Mouse (Mus musculus): ENCODE data around the gene Lat. TPM values are rescaled to one million over a fixed set of nuclear protein-coding genes. Genes with fewer than 3 reads are reported as not detected.
"Not testable (repeated sequence)": the region's sequence is repeated elsewhere in the genome, so short reads cannot be mapped to it uniquely, and the experiment has no call there.

Gene Lat
- 2.7 and 4.6 TPM in 2 replicates for polyA plus RNA-seq (2015; fragmentation: Nextera tagmentation; extraction: Ambion mirVana)

DNA sequence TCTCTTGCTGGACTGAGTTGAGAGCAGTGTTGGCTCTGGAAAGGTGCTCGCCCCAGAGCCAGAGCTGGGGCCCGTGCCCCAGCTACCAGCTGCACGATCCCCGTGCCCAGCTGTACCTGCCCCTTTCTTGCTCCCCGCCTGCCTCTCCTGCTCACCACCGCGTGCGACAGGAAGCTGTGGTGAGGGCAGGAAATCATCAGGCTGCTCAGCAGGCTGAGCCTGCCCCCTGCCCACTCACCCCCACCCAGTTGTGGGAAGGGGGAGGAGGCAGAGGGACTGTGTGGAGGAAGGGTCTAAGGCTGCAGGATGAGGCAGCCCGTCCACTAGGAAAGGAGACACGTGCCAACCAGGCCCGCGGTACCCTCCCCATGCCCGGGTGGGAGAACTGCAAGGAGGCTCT, at the start of gene Lat:
TSS of gene Lat (minus strand) at position 178 of the 400 bp plus-strand sequence.
- no peaks in the 10 kb centered on the region for H3K27me3 ChIP-seq
- 79% methylated on average over 13 of the region's 13 CpGs for WGBS
- no peak for ATAC-seq (ENCODE audit: insufficient number of reproducible peaks, insufficient read depth, low FRiP score, low TSS enrichment, low read depth)
- no peak within 1 kb of the TSS for H3K27ac ChIP-seq
- no peaks in the 10 kb centered on the region for H3K4me1 ChIP-seq
- H3K4me2 ChIP-seq, result no peak within 1 kb of the TSS
- no peak within 1 kb of the TSS for H3K4me3 ChIP-seq
- peaks cover 66% of the 10 kb centered on the region for H3K36me3 ChIP-seq
- no peaks in the 10 kb centered on the region for H3K9me3 ChIP-seq
- no peak within 1 kb of the TSS for H3K9ac ChIP-seq

DNA sequence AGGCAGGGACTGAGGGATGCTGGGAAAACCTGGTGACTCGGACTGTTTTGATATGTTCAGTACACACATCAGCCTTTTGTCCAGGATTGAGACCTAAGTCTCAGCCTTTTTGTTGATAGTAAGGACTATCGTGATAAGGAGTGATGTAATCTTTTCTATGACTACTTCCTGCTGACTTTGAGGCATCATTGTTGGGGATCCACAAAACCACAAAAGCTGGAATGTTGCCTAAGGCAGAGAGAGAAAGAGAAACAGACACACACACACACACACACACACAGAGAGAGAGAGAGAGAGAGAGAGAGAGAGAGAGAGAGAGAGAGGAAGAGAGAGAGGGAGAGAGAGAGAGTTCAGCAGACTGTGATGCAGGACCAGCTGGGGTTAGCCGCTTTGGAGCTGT, 49.1 kb upstream of the Lat start:
- no peak for ATAC-seq (ENCODE audit: insufficient number of reproducible peaks, insufficient read depth, low FRiP score, low TSS enrichment, low read depth)
- no peaks in the 10 kb centered on the region for H3K9me3 ChIP-seq
- H3K4me2 ChIP-seq, result no peak overlapping the region
- 44% methylated on average over 3 of the region's 3 CpGs for WGBS
- H3K27ac ChIP-seq, result no peak overlapping the region
- no peak overlapping the region for H3K9ac ChIP-seq
- no peak overlapping the region for H3K4me3 ChIP-seq
- no peaks in the 10 kb centered on the region for H3K36me3 ChIP-seq
- 0 out of 2 replicates have a peak, but pooled peaks cover 11% of the 10 kb centered on the region for H3K4me1 ChIP-seq
- H3K27me3 ChIP-seq, result no peaks in the 10 kb centered on the region

DNA sequence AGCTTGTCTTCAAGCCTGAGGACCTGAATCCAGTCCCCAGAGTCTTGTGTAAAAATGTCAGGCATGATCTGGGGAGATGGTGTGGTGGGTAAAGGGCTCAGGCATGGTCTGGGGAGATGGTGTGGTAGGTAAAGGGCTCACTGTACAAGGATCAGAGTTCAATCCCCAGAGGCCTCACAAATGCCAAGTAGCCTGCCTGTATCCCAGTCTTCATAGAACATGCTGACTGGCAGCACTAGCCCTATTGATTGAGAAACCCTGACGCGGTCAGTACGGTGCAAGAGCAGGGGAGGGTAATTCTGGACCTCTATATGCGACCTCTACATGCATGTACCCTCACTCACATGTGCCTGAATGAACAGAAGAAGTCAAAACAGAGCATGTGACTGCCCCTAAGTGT, 48.2 kb upstream of the Lat start:
- Histone ChIP-seq H3K4me2 (no peak overlapping the region), H3K36me3 (no peaks in the 10 kb centered on the region), H3K27ac (peak overlapping the region; percentile 44; the same call in 1 of the 2 replicates), H3K9me3 (no peaks in the 10 kb centered on the region), H3K4me3 (no peak overlapping the region), H3K27me3 (no peaks in the 10 kb centered on the region), H3K9ac (no peak overlapping the region), H3K4me1 (0 out of 2 replicates have a peak, but pooled peaks cover 11% of the 10 kb centered on the region)
- ATAC-seq (ENCODE audit: insufficient number of reproducible peaks, insufficient read depth, low FRiP score, low TSS enrichment, low read depth), result no peak
- 83% methylated on average over 4 of the region's 4 CpGs for WGBS

DNA sequence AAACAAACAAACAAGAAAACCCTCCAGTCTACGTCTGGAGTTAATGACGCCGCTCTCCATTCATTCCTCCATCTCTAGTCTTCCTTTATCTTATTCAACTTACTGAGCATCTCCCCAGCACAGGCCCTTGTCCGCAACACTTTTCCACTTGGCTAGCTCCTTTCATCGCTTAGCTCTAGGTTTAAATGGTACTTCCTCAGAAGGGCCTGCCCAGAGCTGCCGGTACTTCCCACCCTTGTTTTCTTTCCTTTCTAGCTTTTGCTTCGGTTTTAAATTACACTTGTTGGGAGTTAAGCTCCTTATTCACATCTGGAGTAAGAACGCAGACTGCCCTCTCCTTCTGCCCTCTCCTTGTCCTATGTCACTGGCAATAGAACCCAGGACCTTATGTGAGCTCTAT, 47.7 kb upstream of the Lat start:
- Histone ChIP-seq H3K36me3 (no peaks in the 10 kb centered on the region), H3K4me1 (0 out of 2 replicates have a peak, but pooled peaks cover 11% of the 10 kb centered on the region), H3K27me3 (no peaks in the 10 kb centered on the region), H3K4me2 (no peak overlapping the region), H3K4me3 (no peak overlapping the region), H3K27ac (peak overlapping the region; percentile 44; the same call in 1 of the 2 replicates), H3K9me3 (no peaks in the 10 kb centered on the region), H3K9ac (0 out of 2 replicates have a peak overlapping the region, but pooled peaks have one; percentile 49)
- whole genome bisulfite sequencing, result 30% methylated on average over 8 of the region's 8 CpGs
- no peak for ATAC-seq (ENCODE audit: insufficient number of reproducible peaks, insufficient read depth, low FRiP score, low TSS enrichment, low read depth)

DNA sequence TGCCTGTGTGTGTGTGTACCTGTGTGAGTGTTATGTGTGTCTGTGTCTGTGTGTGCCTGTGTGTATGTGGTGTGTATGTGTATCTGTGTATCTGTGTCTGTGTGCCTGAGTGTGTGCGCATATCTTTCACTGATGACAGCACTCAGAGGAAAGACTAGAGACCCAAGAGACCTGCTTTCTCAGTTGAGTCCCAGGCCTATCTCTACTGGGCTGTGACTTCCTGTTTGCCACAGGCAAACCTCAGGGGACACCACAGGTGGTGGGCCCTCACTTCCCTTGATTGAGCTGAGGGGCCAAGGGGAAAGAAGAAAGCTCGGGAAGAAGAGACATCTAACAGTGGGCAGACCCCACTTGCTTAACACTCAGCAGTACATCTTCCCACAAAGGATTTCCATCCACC, 47.2 kb upstream of the Lat start:
- WGBS, result 59% methylated on average over 2 of the region's 2 CpGs

DNA sequence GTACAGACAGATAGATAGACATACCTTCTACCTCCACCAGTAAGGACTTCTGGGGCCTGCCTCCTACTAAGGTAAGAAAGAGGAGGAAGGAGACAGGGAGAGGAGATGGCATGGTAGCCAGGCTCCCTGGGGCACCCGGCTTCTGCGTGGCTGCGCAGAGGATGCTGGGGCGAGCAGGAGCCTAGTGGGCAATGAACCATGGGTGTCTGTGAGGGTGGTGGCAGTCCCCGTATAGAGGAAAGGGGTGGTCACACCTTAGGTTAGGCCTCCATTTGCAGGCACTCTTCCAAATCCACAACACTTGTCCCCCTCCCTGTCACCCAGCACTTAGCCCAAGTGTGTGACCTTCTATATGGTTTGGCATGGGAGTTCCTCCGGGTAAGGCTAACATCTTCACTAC, 45.4 kb upstream of the Lat start, which contains the start of gene Cd19:
TSS of gene Cd19 (minus strand) at position 165 of the 400 bp plus-strand sequence.
- no peak for ATAC-seq (ENCODE audit: insufficient number of reproducible peaks, insufficient read depth, low FRiP score, low TSS enrichment, low read depth)

More for the DNA sequence above, 47.2 kb upstream of the Lat start:
- Histone ChIP-seq H3K4me1 (0 out of 2 replicates have a peak, but pooled peaks cover 11% of the 10 kb centered on the region), H3K4me3 (no peak overlapping the region), H3K27ac (0 out of 2 replicates have a peak overlapping the region, but pooled peaks have one; percentile 44), H3K27me3 (no peaks in the 10 kb centered on the region), H3K36me3 (no peaks in the 10 kb centered on the region), H3K9ac (no peak overlapping the region), H3K9me3 (no peaks in the 10 kb centered on the region), H3K4me2 (no peak overlapping the region)
- ATAC-seq (ENCODE audit: insufficient number of reproducible peaks, insufficient read depth, low FRiP score, low TSS enrichment, low read depth), result no peak

DNA sequence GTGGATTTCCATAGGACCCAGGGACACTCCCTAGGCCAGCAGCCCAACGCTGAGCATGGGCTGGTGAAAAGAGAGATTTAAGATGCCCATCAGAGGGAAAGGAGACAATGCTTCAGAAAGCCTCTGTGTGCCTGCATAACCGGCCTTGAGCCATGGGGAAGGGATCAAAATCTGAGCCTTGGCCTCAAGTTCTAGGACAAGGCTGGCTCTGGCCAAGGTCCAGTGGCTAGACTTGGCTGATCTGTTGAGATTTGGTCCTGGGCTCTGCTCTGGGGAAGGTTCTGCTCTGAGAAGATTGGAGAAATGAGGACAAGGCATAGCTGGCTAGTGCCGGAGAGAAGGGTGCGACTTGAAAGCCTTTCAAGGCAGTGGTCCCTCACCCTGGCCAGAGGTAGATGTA, 41.7 kb upstream of the Lat start:
- ATAC-seq (ENCODE audit: insufficient number of reproducible peaks, insufficient read depth, low FRiP score, low TSS enrichment, low read depth), result no peak
- no peaks in the 10 kb centered on the region for H3K4me1 ChIP-seq
- 87% methylated on average over 4 of the region's 4 CpGs for whole genome bisulfite sequencing
- no peaks in the 10 kb centered on the region for H3K36me3 ChIP-seq
- no peak overlapping the region for H3K4me3 ChIP-seq
- H3K27ac ChIP-seq, result no peak overlapping the region
- no peak overlapping the region for H3K9ac ChIP-seq
- 0 out of 2 replicates have a peak, but pooled peaks cover 5% of the 10 kb centered on the region for H3K27me3 ChIP-seq
- no peak overlapping the region for H3K4me2 ChIP-seq
- no peaks in the 10 kb centered on the region for H3K9me3 ChIP-seq

More for the DNA sequence above, 45.4 kb upstream of the Lat start, which contains the start of gene Cd19:
- Histone ChIP-seq H3K36me3 (no peaks in the 10 kb centered on the region), H3K9me3 (no peaks in the 10 kb centered on the region), H3K4me2 (no peak within 1 kb of the TSS), H3K27ac (no peak within 1 kb of the TSS), H3K27me3 (0 out of 2 replicates have a peak, but pooled peaks cover 5% of the 10 kb centered on the region), H3K4me3 (no peak within 1 kb of the TSS), H3K9ac (no peak within 1 kb of the TSS), H3K4me1 (0 out of 2 replicates have a peak, but pooled peaks cover 11% of the 10 kb centered on the region)
- 87% methylated on average over 6 of the region's 6 CpGs for WGBS

DNA sequence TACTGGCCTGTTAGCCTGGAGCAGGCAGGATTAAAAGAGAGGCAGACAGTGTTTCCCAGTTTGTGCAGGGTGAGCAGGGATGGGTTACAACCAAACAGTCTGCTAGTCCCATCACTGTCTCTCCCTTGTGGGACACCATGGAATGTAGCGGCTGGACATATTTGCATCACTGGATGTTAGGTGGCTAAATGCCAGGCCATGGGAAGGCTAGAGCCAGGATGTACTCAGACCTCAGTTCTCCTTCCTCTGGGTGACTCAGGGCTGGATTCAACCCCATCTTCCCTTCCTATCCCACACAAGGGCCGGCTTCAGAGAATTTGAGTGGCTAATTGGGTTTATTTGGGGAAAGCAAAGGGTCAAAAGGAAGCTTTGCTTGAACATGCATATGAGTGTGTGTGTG, 39.3 kb upstream of the Lat start:
- WGBS, result 70% methylated on average over 2 of the region's 2 CpGs
- H3K4me2 ChIP-seq, result no peak overlapping the region
- no peak overlapping the region for H3K4me3 ChIP-seq
- ATAC-seq (ENCODE audit: insufficient number of reproducible peaks, insufficient read depth, low FRiP score, low TSS enrichment, low read depth), result no peak
- 0 out of 2 replicates have a peak, but pooled peaks cover 5% of the 10 kb centered on the region for H3K27me3 ChIP-seq
- no peaks in the 10 kb centered on the region for H3K9me3 ChIP-seq
- H3K4me1 ChIP-seq, result no peaks in the 10 kb centered on the region
- no peak overlapping the region for H3K27ac ChIP-seq
- no peaks in the 10 kb centered on the region for H3K36me3 ChIP-seq
- H3K9ac ChIP-seq, result no peak overlapping the region

DNA sequence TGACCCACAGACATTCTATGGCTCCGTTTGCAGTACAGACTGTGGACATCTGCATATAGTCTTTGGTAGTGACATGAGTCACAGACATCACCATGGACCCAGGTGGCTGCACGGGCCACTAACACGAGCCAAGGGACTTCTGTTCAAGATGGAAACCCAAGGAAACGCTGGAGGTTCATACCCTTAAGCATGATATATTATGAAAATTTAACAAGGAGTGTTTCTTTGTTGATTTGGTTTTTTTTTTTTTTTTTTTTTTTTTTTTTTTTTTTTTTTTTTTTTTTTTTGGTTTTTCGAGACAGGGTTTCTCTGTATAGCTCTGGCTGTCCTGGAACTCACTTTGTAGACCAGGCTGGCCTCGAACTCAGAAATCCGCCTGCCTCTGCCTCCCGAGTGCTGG, 33.1 kb upstream of the Lat start:
- H3K4me1 ChIP-seq; H3K4me3 ChIP-seq; ATAC-seq (ENCODE audit: insufficient number of reproducible peaks, insufficient read depth, low FRiP score, low TSS enrichment, low read depth); H3K27ac ChIP-seq; H3K4me2 ChIP-seq; H3K36me3 ChIP-seq; H3K9me3 ChIP-seq; H3K9ac ChIP-seq; H3K27me3 ChIP-seq: not testable (repeated sequence)
- WGBS, result 78% methylated on average over 8 of the region's 8 CpGs

DNA sequence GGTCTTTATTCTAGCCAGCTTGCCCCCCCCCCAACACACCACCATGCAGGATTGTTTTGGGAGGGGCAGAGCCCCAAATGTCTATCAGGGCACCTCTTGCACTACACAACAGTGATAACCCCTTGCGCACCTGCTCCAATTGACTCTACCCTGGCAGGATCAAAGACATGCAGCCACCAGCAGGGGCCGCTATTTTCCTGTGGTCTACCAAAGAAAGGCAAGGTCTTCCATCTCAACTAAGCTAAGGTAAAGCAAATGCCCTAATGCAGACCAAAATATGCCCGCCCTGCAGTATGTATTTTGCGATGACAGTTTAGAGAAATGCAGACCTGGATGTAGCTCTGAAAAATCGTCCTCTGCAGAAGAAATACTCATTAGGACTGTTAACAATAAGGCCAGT, 30.2 kb upstream of the Lat start:
- Histone ChIP-seq H3K9ac (no peak overlapping the region), H3K4me1 (peaks cover 13% of the 10 kb centered on the region; the same call in 1 of the 2 replicates), H3K9me3 (no peaks in the 10 kb centered on the region), H3K27me3 (no peaks in the 10 kb centered on the region), H3K27ac (no peak overlapping the region), H3K36me3 (no peaks in the 10 kb centered on the region), H3K4me3 (no peak overlapping the region), H3K4me2 (no peak overlapping the region)
- WGBS, result 6% methylated on average over 5 of the region's 5 CpGs
- no peak for ATAC-seq (ENCODE audit: insufficient number of reproducible peaks, insufficient read depth, low FRiP score, low TSS enrichment, low read depth)

DNA sequence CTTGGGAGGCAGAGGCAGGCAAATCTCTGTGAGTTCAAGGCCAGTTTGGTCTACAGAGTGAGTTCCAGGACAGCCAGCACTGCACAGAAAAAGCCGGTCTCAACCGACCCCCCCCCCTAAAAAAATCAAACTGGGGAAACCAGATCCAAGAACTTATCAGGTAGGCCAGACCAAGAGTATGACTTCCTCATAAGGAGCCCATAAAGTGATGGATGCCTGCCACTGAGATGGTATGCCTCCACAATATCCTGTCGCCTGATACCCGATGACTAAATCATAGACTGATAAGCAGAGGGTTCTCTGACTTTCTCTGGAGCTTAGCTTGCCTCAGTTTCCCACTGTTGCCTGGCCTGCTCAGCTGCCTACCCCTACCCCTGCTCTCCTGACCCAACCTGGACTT, 28.5 kb upstream of the Lat start:
- 96% methylated on average over 4 of the region's 4 CpGs for WGBS
- H3K4me3 ChIP-seq, result no peak overlapping the region
- no peak for ATAC-seq (ENCODE audit: insufficient number of reproducible peaks, insufficient read depth, low FRiP score, low TSS enrichment, low read depth)
- no peak overlapping the region for H3K27ac ChIP-seq
- H3K9ac ChIP-seq, result no peak overlapping the region
- H3K4me2 ChIP-seq, result no peak overlapping the region
- H3K27me3 ChIP-seq, result no peaks in the 10 kb centered on the region
- 0 out of 2 replicates have a peak, but pooled peaks cover 4% of the 10 kb centered on the region for H3K36me3 ChIP-seq
- no peaks in the 10 kb centered on the region for H3K9me3 ChIP-seq
- peaks cover 13% of the 10 kb centered on the region; the same call in 1 of the 2 replicates for H3K4me1 ChIP-seq

DNA sequence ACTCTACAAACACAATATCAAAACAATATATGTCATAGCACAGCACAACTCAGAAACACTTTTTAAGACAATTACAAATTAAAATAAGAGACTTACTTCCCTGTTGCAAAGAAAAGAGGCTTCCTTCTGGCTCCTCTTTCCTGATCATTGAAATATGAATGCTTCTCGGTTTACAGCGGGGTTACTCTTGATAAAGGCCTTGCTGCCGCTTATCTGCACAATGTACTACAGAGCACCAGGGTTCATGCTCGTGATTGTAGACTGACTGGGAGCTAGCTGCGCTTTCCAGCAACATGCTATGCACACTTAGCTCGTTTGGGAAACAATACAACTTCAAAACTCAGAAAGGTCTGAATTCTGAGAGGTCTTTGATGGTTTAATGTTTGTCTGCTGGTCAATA, 27.9 kb upstream of the Lat start:
- no peak overlapping the region for H3K9ac ChIP-seq
- peak overlapping the region; percentile 92 for H3K4me3 ChIP-seq
- no peak overlapping the region for H3K27ac ChIP-seq

More for the DNA sequence above, 27.9 kb upstream of the Lat start:
- peak overlapping the region; percentile 51 for H3K4me2 ChIP-seq
- WGBS, result 60% methylated on average over 6 of the region's 6 CpGs
- H3K36me3 ChIP-seq, result 0 out of 2 replicates have a peak, but pooled peaks cover 4% of the 10 kb centered on the region
- no peaks in the 10 kb centered on the region for H3K27me3 ChIP-seq
- peaks cover 13% of the 10 kb centered on the region; the same call in 1 of the 2 replicates for H3K4me1 ChIP-seq
- no peak for ATAC-seq (ENCODE audit: insufficient number of reproducible peaks, insufficient read depth, low FRiP score, low TSS enrichment, low read depth)
- no peaks in the 10 kb centered on the region for H3K9me3 ChIP-seq
